Mouse (Mus musculus): ENCODE data around the gene Gm20518.

Gene Gm20518

GRCm38 (mm10) chr16:17838051-17838450 is 53.4 kb downstream of the Gm20518 start, which contains the start of gene Car15:
Gene Car15, minus strand, starts transcription at chr16:17838364.
- 88% methylated on average over 6 of the region's 6 CpGs for WGBS

DNA sequence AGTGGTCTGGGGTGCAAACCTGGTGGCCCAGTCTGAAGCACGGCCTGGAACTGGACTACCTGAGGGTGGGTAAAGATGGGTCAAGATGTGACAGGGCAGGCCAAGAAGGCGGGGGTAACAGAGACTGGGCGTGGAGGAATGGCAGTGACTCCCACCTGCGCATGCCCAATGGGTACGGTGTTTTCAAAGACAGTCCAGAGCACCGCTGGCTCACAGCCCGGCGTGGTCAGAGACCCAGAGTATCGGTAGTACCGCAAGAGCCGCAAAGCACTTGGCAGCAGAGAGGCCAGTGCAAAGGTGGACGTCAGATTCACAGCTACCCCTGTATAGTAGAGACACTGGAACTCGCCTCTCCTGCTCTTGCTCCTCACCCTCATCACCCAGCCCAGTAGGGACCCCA is 56.0 kb downstream of the Gm20518 start:
- 43% methylated on average over 13 of the region's 13 CpGs for WGBS

DNA sequence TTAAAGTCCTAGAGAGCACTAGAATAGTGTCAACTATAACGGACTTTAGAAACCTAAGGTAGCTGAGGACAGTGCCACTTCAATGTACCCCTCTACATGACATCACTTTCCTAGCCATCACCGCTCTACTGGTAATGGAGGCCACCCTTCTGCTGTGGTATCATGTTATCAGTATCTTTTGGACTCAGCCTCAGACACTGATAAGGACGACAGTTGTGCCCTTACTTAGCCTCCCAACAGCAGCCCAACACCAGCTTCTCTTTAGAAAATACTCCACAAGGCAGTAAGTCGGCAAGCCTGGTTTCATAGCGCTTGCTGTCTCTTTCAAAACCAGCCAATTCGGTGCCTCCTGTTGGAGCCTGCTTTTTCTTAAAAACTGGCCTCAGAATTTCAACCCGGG is 56.9 kb downstream of the Gm20518 start:
- WGBS: 37% methylated on average over 7 of the region's 7 CpGs

DNA sequence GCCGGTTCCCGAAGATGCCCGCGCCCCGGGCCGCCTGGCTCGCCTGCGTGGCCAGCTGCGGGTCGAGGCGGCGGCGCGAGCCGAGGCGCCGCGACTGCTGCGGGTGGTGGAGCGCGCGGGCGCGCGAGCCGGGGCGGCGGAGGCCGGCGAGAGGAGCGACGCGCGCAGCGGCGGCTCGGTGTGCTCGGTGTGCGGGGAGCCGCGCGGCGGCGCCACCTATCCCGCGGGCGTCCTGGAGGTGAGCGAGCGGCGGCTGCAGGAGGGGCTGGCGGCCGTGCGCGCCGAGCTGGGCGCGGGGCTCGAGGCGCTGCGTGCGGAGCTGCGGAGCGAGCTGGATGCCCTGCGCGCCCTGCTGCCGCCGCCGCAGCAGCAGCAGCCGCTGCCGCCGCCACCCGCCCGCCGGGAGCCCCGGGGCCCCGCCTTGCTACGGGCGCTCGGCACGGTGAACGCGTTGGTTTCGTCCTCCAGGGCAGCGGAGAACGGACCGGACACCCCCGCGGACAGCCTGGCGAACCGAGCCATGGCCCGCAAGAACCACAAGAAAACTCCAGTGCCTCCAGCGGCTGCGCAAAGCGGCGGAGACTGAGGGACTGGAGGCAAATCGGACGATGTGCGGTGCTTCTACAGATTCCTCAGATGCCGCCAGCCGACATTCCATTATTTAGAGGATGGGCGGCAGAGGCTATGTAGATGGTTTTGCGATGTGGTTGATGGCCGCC is 57.6 kb downstream of the Gm20518 start:
- WGBS: under 1% methylated on average over 98 of the region's 103 CpGs

DNA sequence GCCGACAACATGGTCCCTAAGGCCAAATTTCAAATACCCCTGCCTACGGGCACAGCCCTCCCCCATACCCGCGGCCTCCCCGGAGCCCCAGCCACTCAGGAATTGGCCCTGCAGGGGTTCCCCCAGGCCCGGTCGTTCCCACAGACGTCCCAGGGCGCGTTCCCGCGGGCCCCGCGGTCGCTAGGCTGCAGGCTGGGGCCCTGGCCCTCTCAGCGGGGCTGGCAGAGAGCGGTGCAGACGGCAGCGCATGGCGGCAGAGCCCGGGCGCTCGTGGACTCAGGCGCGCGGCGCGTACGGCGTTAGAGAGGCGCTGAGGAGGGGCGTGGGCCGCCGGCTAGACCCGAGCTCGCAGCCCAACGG is 58.2 kb downstream of the Gm20518 start:
- WGBS: under 1% methylated on average over 36 of the region's 37 CpGs

- 23% methylated on average over 7 of the region's 7 CpGs for WGBS
Measured at GRCm38 (mm10) chr16:17832821-17833220, 58.6 kb downstream of the Gm20518 start, which contains the start of gene B830017H08Rik. Gene B830017H08Rik, plus strand, starts transcription at chr16:17833121.

DNA sequence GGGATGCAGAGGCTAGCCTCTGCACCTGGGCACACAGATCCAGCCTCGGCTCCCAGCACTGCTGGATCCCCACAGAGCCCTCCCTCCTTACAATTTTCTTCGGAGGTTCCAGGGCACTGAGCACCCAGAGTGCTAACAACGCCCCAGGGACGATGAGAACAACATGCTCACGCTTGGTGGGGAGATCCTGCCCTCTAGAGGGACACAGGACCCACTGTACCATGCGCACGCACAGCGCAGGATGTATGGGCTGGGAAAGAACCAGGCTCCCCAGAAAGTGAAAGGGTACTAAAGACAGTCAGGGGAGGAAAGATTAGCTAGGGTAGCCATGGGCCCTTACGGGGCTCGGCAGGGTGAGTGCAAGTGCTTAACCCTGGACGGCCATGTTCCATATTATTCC is 59.7 kb downstream of the Gm20518 start:
- WGBS: 36% methylated on average over 11 of the region's 11 CpGs

DNA sequence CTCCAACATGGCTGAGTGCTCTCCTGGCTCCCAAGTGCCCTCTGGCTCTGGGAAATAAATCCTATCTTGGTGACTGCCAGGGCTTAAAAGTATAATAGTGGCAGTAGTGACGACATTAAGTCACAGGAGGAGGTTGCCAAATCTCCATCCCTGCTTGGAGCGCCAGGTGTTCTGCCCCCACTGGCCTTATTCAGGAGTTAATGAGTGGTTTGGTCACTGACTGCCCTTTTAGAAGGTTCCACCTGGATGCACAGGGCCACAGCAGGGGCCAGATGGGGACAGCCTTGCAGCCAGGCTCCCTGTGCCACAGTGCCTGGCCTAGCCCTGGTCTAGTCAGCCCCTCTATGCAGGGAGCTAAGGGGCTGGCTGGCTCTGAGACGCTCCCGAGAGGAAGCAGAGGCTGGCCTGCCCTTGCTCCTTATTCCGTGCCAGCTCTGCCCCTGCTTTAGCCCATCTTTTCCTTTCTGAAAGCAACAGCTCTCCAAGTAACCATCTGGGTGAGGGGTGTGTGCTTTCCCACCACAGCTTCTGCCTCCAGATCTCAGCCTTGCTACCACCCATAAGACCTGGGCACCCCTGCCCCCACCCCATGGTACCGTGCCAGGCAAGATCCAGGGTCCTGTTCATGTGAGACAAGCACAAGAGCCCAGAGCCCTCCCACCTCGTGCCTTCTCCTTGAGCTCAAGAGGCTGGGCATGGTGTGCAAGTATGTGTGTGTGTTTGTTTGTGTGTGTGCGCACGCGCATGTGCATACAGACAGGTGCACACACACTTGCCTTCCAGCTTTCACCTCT is 60.9 kb downstream of the Gm20518 start:
- 74% methylated on average over 10 of the region's 10 CpGs for WGBS

- 89% methylated on average over 3 of the region's 3 CpGs for WGBS
Measured at GRCm38 (mm10) chr16:17828867-17829266, 62.6 kb downstream of the Gm20518 start.

- 88% methylated on average over 2 of the region's 2 CpGs for WGBS
Measured at GRCm38 (mm10) chr16:17828229-17828628, 63.2 kb downstream of the Gm20518 start.

DNA sequence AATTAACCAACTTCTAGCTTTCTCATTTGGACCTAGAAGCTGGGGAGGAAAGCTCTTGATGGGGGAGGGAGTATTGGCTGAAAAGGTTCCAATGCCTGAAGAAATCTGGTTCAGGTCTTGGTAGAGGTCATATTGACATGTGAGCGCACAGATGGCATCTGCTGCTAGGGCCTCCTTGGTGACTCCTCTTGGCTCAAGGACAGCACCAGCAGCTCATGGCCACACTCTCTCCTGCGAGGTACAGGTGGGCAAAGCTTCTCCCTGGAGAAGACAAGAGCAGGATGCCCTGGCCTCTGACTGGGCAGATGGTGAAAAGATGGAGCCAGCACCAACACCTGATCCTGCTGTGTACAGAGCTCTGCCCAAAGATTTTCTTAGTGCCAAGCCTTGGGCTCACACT is 65.0 kb downstream of the Gm20518 start:
- 94% methylated on average over 2 of the region's 2 CpGs for WGBS

DNA sequence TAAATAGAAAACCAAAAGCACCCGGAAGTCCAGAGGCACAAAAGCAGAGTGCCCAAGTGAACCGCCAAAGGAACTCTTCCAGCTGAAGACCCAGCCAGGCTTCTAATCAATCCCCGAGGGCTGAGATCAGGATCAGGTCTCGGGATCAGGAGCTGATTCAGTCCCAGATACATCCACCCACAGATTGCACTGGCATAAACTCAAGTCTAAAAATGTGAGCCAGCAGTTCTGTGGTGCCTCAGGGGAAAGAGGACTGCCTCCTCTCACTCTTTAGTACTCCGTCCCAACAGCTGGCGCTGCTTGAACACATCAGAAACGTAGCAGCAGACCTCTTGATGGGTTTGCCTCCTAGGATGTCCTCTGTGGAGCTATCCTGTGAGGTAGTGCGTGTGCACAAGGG is 74.9 kb downstream of the Gm20518 start:
- WGBS: 72% methylated on average over 8 of the region's 8 CpGs

DNA sequence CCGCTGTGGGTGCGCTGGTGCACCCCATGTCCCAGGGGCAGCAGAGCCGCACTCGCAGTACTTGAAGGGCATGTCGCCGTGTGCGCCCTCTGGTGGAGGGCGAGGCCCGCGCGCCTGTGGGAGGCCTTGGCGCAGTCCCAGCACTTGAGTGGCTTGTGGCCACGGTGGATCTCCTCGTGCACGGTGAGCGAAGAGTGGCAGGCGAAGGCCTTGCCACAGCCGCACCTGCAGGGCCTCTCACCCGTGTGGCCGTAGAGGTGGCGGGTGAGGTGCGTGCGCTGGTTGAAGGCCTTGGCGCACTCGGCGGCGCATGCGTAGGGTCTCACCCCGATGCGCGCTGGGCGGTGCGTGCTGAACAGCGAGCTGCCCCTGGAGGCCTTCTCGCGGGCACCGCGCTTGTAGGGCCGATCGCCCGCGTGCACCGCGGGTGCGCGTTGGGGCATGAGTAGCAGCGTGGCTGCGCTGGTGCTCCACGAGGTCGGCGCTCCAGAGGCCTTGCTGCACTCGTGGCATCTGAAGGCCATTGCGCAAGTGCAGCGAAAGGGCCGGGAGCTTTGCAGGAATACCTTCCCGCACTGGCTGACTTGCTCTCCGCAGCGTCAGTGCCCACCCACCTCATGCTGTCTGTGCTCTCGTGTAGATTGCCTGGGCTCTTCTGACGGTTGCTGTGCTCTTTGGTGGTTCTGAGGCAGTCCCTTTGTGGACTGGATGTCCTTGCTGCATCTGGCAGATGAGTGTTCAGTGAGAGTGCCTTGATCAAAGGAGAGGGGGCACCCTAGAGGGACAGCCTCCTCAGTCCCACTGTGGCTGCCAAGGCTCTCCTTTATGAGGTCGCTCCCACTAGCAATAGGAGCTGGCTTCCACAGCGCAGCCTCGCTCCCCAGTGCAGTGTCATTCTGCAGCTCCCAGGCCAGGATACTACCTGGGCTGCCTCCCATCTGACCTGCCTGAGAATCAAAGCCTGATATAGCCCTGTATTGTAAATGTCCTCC is 75.8 kb downstream of the Gm20518 start:
- WGBS: 3% methylated on average over 63 of the region's 63 CpGs

DNA sequence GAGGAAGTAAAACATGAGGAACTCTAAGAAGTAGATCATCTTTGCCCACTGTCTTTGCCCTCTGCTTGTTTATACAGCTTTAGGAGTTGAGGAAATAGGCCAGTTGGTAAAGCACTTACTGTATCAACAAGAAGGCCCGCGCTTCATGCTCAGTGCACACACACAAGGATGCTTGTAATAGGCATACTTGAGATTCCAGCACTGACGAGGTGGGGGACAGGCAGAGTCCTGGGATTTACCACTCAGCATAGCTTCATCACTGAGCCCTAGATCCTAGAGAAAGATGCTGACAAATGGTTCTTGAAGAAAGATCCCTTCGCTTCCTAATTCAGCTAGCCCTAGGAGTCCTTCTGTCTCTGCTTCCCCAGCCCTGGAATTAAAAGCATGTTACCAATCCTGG is 78.3 kb downstream of the Gm20518 start:
- WGBS: 69% methylated on average over 4 of the region's 4 CpGs

- 8% methylated on average over 5 of the region's 5 CpGs for WGBS
Measured at GRCm38 (mm10) chr16:17812120-17812519, 79.4 kb downstream of the Gm20518 start.

DNA sequence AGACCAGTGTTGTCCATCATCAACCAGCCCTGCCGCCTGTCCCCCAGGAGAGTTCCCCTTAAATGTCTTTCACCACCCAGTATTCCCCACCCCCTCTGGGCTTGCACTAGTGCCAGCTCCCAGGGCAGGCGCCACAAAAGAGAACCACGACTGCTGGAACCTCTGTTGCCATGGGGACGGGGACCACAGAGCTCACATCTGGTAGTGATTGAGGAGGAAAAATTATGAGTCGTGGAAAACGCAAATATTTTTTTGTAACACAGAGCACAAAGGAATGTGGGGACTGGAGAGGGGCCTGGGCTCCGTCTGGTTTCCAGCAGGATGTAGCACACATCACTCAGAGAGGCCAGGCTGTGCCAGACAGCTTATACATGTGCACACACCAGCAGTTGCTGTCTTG is 81.8 kb downstream of the Gm20518 start:
- 54% methylated on average over 7 of the region's 7 CpGs for WGBS

DNA sequence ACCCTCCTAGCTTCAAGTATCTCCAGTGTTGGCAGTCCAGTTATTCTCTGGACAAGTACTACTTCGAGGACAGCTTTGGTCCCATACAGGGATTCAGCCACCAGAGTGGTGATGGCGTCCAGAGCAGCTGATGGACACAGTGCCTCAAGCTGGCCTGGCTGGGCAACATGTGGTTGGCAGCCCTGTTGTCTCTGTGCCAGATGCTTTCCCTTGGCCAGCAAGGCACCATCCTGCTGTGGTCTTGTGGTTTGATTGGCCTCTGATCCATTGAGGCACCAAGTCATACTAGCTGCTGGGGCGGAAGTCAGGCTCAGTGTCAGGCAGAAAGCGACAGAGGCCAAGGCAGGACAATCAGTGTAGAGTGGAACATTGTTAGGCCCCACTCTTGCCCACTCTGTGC is 82.3 kb downstream of the Gm20518 start:
- 89% methylated on average over 4 of the region's 4 CpGs for WGBS

DNA sequence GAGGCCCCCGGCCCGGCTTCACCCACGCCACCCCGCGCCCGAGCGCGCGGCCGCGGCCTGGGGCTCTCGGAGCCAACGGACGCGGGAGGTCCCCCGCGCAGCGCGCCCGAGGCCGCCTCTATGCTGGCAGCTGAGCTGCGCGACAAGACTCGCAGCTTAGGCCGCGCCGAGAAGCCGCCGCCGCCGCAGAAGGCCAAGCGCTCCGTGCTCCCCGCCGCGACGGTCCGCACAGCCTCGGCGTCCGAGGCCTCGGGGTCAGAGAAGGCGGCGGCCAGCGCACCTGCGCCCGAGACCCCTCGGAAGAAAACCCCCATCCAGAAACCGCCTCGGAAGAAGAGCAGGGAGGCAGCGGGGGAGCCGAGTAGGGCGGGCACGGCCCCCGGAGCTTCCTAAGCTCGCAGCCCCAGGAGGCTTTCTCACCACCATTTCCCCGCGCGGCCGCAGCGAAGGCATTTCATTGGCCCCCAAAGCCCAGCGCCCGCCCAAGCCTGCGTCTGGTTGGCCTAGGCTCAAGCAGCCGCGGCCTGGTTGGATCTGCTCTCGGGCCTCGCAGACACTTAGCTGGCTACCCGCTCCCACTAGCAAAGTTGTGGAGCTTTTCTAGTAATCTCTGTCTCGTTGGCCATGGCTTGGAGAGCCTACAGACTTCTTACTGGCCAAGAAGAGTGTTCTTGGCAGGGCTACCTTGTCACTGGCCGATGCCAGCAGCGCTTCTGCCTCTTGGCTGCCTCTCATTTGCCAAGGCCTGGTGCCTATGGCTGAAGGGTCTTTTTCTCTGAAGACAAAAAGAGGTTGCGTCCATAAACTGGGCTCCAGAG is 84.1 kb downstream of the Gm20518 start:
- WGBS: 5% methylated on average over 73 of the region's 73 CpGs

- 7% methylated on average over 50 of the region's 50 CpGs for WGBS
Measured at GRCm38 (mm10) chr16:17806581-17807191, 84.8 kb downstream of the Gm20518 start.

DNA sequence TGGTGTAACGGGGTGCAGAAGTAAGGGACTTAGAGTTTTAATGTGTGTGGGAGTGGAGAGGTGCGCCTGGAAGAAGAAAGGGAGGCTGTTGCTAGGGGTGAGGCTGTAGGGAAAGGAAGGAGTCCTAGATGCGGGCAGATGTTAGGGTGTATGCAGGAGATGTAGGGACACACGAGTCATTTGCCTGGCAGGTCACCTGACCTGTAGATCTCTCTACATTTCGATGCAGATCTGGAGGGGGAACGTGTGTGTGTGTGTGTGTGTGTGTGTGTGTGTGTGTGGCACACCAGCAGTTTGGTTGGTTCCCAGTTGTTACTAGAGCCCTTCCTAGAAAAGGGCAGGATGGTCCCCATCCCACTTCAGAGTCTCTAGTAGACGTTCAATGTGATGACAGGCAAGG is 86.5 kb downstream of the Gm20518 start:
- 28% methylated on average over 7 of the region's 7 CpGs for whole genome bisulfite sequencing
